Mouse (Mus musculus) neural tube, embryonic 15.5 days (tissue): ENCODE data around the gene Tmem91. TPM values are rescaled to one million over a fixed set of nuclear protein-coding genes. Genes with fewer than 3 reads are reported as not detected.

ENCODE experiments used
- ATAC-seq: fragments of 200-750 bp; cut with Nextera tagmentation; 2 replicates; pipeline ENCODE4 v1.8.0; 2017; ENCODE audit warnings: mild to moderate bottlenecking, moderate TSS enrichment, moderate library complexity; ENCODE audit not compliant: low FRiP score
- H3K27ac ChIP-seq: fragments of 300-500 bp; sonication (generic); replicated peaks from 2 replicates; pipeline ENCODE4 v1.5.1; 2015; ENCODE audit warnings: mild to moderate bottlenecking, inconsistent platforms
- H3K27me3 ChIP-seq: fragments of 300-500 bp; sonication (generic); replicated peaks from 2 replicates; pipeline ENCODE4 v1.6.1; 2015; ENCODE audit warnings: inconsistent platforms
- H3K36me3 ChIP-seq: fragments of 300-500 bp; sonication (generic); 2 replicates; pipeline ENCODE4 v1.6.1; 2015; ENCODE audit warnings: inconsistent platforms
- H3K4me1 ChIP-seq: fragments of 300-500 bp; sonication (generic); 2 replicates; pipeline ENCODE4 v1.6.1; 2015; ENCODE audit warnings: inconsistent platforms
- H3K4me2 ChIP-seq: fragments of 300-500 bp; sonication (generic); 2 replicates; pipeline ENCODE4 v1.6.1; 2015; ENCODE audit warnings: inconsistent platforms, mild to moderate bottlenecking, moderate library complexity
- H3K4me3 ChIP-seq: fragments of 300-500 bp; sonication (generic); replicated peaks from 2 replicates; pipeline ENCODE4 v1.5.1; 2015; ENCODE audit warnings: mild to moderate bottlenecking, inconsistent platforms
- H3K9ac ChIP-seq: fragments of 300-500 bp; sonication (generic); replicated peaks from 2 replicates; pipeline ENCODE4 v1.6.1; 2015; ENCODE audit warnings: mild to moderate bottlenecking, inconsistent platforms
- H3K9me3 ChIP-seq: fragments of 300-500 bp; sonication (generic); replicated peaks from 2 replicates; pipeline ENCODE4 v1.6.1; 2016; ENCODE audit warnings: inconsistent platforms
- WGBS: fragments of 180-500 bp; shearing (Covaris S2); methylation state at CpG from one replicate; pipeline ENCODE4 v1.1.7; 2015; ENCODE audit warnings: mixed read lengths; 5-methylcytosine and 5-hydroxymethylcytosine counted together
- polyA plus RNA-seq: library from polyadenylated mRNA; unstranded; fragments of >200 nt; fragmentation: Nextera tagmentation; extraction: Ambion mirVana; gene quantifications from 2 replicates; pipeline ENCODE4 v1.2.1, GENCODE M21; 2015

The Tmem91 gene
- polyA plus RNA-seq, 1 experiment from 2014 or later = 97.4 TPM

- H3K4me1 ChIP-seq = peaks cover 37% of the 10 kb centered on the region
- H3K4me2 ChIP-seq = peak overlapping the region; percentile 84
- no peak for ATAC-seq
- H3K9me3 ChIP-seq = no peaks in the 10 kb centered on the region
- 24% methylated on average over 5 of the region's 5 CpGs for WGBS
- no peak overlapping the region for H3K27ac ChIP-seq
- peak overlapping the region; percentile 45; the same call in 1 of the 2 replicates for H3K4me3 ChIP-seq
- no peaks in the 10 kb centered on the region for H3K36me3 ChIP-seq
- no peak overlapping the region for H3K9ac ChIP-seq
- peaks cover 58% of the 10 kb centered on the region for H3K27me3 ChIP-seq
Measured at GRCm38 (mm10) chr7:25690051-25690450, 15.1 kb upstream of the Tmem91 start.

DNA sequence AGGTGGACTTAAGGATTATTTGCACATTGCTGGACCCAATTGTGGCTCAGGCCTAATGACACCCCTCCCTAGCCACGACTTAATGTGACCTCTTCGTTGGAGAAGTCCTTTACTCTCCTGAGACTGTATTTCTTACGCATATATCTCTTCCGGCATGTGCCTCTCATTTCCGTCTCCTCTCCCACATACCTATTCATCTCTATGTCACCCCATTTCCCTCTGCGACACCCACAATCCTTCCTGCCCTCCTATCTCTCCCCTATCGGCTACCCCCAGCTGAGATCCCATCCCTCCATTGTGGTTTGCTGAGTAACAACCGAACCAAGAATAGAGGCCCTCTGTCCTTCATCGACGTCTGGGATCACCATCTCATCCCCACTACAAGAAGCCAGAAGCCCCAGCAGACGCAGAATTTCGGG is 14.6 kb upstream of the Tmem91 start:
- Histone ChIP-seq H3K9ac (peak overlapping the region; percentile 31; the same call in 1 of the 2 replicates), H3K36me3 (no peaks in the 10 kb centered on the region), H3K27ac (no peak overlapping the region), H3K27me3 (peaks cover 63% of the 10 kb centered on the region), H3K4me2 (peak overlapping the region; percentile 84), H3K4me3 (peak overlapping the region; percentile 45), H3K4me1 (peaks cover 37% of the 10 kb centered on the region), H3K9me3 (no peaks in the 10 kb centered on the region)
- no peak for ATAC-seq
- WGBS = 7% methylated on average over 12 of the region's 12 CpGs

GRCm38 (mm10) chr7:25688810-25689586 is 14.0 kb upstream of the Tmem91 start:
- no peaks in the 10 kb centered on the region for H3K9me3 ChIP-seq
- peak overlapping the region; percentile 84 for H3K4me2 ChIP-seq
- H3K27me3 ChIP-seq = peaks cover 63% of the 10 kb centered on the region
- no peaks in the 10 kb centered on the region for H3K36me3 ChIP-seq
- 0 out of 2 replicates have a peak overlapping the region, but pooled peaks have one; percentile 23 for H3K27ac ChIP-seq
- peak overlapping the region; percentile 45 for H3K4me3 ChIP-seq
- WGBS = 1% methylated on average over 52 of the region's 52 CpGs
- peak overlapping the region; percentile 31 for H3K9ac ChIP-seq
- ATAC-seq = peak; percentile 35; the same call in 1 of the 2 replicates
- peaks cover 37% of the 10 kb centered on the region for H3K4me1 ChIP-seq

GRCm38 (mm10) chr7:25687811-25688401 is 12.9 kb upstream of the Tmem91 start:
- ATAC-seq = no peak
- Histone ChIP-seq H3K4me2 (peak overlapping the region; percentile 84), H3K27me3 (peaks cover 63% of the 10 kb centered on the region)

GRCm38 (mm10) chr7:25686680-25687531 is 11.9 kb upstream of the Tmem91 start, which contains the start of gene Tgfb1:
Tgfb1 (plus strand) TSS chr7:25687002.
- Histone ChIP-seq H3K4me2 (peak within 1 kb of the TSS; percentile 84), H3K9me3 (no peaks in the 10 kb centered on the region), H3K4me1 (peaks cover 38% of the 10 kb centered on the region), H3K27ac (peak within 1 kb of the TSS; percentile 51), H3K4me3 (peak within 1 kb of the TSS; percentile 45), H3K9ac (peak within 1 kb of the TSS; percentile 46), H3K36me3 (no peaks in the 10 kb centered on the region), H3K27me3 (peaks cover 63% of the 10 kb centered on the region)
- ATAC-seq = no peak
- under 1% methylated on average over 50 of the region's 69 CpGs for WGBS

More at GRCm38 (mm10) chr7:25687811-25688401, 12.9 kb upstream of the Tmem91 start:
- peak overlapping the region; percentile 45 for H3K4me3 ChIP-seq
- no peaks in the 10 kb centered on the region for H3K36me3 ChIP-seq
- 0 out of 2 replicates have a peak overlapping the region, but pooled peaks have one; percentile 18 for H3K27ac ChIP-seq
- peak overlapping the region; percentile 44 for H3K9ac ChIP-seq
- H3K4me1 ChIP-seq = peaks cover 37% of the 10 kb centered on the region
- under 1% methylated on average over 47 of the region's 47 CpGs for WGBS
- no peaks in the 10 kb centered on the region for H3K9me3 ChIP-seq

GRCm38 (mm10) chr7:25685926-25686470 is 11.0 kb upstream of the Tmem91 start:
- Histone ChIP-seq H3K36me3 (no peaks in the 10 kb centered on the region), H3K4me2 (peak overlapping the region; percentile 84), H3K4me1 (peaks cover 47% of the 10 kb centered on the region), H3K27me3 (peaks cover 61% of the 10 kb centered on the region), H3K27ac (no peak overlapping the region), H3K4me3 (no peak overlapping the region), H3K9me3 (no peaks in the 10 kb centered on the region), H3K9ac (no peak overlapping the region)
- ATAC-seq = no peak
- WGBS = 72% methylated on average over 21 of the region's 21 CpGs

DNA sequence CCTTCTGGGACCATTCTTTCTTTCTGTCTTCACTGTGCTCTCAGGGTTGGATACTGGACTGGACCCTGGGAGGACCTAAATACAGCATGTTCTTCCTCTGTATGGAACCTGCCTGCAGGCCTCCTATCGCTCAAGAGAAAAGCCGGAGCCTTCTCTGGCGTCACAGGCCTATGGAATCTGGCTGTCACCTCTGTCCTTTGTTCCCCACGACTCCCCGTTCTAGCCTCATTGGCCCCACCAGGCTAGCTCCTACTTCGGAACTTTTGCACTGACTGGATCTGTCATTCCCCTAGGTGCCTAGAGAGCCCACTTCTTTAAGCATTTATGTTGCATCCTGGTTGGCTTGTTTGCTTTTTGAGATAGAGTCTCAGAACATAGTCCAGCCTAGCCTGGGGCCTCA is 9.7 kb upstream of the Tmem91 start:
- H3K27me3 ChIP-seq = peaks cover 49% of the 10 kb centered on the region
- peaks cover 53% of the 10 kb centered on the region for H3K4me1 ChIP-seq
- WGBS = 92% methylated on average over 6 of the region's 6 CpGs
- no peak overlapping the region for H3K27ac ChIP-seq
- no peak for ATAC-seq
- no peak overlapping the region for H3K4me3 ChIP-seq
- no peaks in the 10 kb centered on the region for H3K36me3 ChIP-seq
- H3K9me3 ChIP-seq = no peaks in the 10 kb centered on the region
- no peak overlapping the region for H3K4me2 ChIP-seq
- no peak overlapping the region for H3K9ac ChIP-seq

- Histone ChIP-seq H3K9ac (no peak overlapping the region), H3K36me3 (no peaks in the 10 kb centered on the region), H3K27me3 (peaks cover 38% of the 10 kb centered on the region), H3K9me3 (no peaks in the 10 kb centered on the region), H3K4me3 (no peak overlapping the region), H3K4me1 (peaks cover 43% of the 10 kb centered on the region), H3K4me2 (no peak overlapping the region), H3K27ac (no peak overlapping the region)
- ATAC-seq = no peak
- 80% methylated on average over 7 of the region's 7 CpGs for WGBS
Measured at GRCm38 (mm10) chr7:25683474-25684180, 8.7 kb upstream of the Tmem91 start.

DNA sequence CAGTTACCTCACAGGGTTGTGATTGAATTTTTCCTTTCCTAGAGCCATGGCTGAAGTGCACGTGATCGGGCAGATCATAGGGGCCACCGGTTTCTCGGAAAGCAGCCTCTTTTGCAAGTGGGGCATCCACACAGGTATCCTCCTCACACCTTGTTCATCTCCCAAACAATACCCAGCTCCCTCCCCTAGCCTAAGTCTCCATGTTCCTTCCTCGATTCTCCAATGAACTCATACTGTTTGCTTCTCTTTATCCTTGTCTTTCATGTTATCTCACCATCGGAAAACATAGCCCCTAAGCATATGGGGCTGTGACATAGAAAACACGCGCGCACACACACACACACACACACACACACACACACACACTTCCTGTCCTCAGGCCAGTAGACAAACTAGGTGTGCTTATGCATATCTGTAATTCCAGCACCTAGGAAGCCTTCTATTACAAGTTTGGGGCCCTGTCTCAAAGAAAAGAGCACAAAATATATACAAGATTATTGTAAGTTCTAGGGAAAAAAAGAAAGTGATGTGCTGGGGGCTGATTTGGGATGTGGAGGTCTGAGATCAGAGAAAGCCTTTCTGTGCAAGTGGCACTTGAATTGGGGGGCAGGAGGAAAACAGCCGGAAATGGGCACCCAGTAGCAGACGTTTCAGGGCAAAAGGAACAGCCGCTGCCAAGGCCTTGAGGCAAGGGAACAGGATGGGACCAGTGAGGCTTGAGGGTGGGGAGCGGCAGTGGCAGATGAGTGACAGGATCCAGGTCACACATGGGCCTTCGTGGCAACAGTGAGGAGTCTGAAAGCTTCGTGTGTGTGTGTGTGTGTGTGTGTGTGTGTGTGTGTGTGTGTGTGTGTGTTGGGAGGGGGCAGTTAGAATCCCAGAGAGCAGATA is 6.6 kb upstream of the Tmem91 start:
- peak overlapping the region; percentile 56 for H3K4me3 ChIP-seq
- H3K27me3 ChIP-seq = peaks cover 21% of the 10 kb centered on the region
- H3K4me1 ChIP-seq = peaks cover 28% of the 10 kb centered on the region
- H3K27ac ChIP-seq = peak overlapping the region; percentile 95
- WGBS = 61% methylated on average over 15 of the region's 15 CpGs
- H3K9ac ChIP-seq = peak overlapping the region; percentile 60
- H3K4me2 ChIP-seq = peak overlapping the region; percentile 64
- ATAC-seq = peak; percentile 32
- no peaks in the 10 kb centered on the region for H3K36me3 ChIP-seq
- no peaks in the 10 kb centered on the region for H3K9me3 ChIP-seq
